Mouse (Mus musculus): Measurements from ENCODE around the gene Plekhm3. TPM values are rescaled to one million over a fixed set of nuclear protein-coding genes. Genes with fewer than 3 reads are reported as not detected.

The Plekhm3 gene
- 100 to 1,000 TPM in 1 of 2 experiments, 10 to 100 TPM in 1; 96.6 to 102 TPM for total RNA-seq (2023)

GRCm38 (mm10) chr1:64956479-64956961 is at the start of gene Plekhm3:
TSS of gene Plekhm3 (minus strand) at chr1:64956824.

DNA sequence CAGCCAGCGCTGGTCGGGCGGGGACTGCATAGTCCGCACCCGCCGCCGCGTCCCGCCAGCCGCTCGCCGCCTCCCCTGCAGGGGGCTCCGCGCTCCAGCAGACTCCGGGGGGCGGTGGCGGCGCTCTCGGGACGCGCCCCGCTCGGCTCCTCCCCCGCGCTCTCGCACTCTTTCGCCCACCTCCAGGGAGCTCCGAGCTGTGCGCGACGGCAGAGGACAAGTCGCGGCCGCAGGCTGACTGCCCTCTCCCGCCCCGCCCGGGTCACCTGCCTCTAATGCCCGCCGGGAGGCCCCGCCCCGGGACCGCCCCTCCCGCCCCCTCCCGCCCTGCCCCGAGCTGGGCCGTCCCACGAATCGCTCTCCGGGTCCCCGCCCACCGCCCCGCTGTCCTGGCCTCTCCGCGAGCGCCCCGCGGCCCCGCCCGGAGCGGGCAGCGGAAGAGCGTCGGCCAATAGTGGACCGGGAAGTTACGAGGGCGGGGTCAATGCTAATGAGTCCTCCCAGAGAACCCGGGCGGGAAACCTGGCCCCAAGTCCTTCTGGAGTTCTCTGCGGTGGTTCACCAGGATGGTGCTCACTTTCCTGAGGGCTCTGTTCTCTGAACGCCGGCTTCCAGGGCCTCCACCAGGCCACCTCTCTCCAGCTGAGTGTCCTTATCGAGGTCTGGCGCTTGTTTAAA is 219.0 kb downstream of the Plekhm3 start, which contains the start of gene Fzd5:
TSS of gene Fzd5 (minus strand) at position 250 of the 678 bp plus-strand sequence.

Other genes starting within 250 kb of the Plekhm3 start
- gene Fzd5, start 219.1 kb downstream of the Plekhm3 start, total RNA-seq (2023) = 1 to 10 TPM; 7.3 to 8.0 TPM
- not detected for gene Akr1cl, start 75.9 kb upstream of the Plekhm3 start, total RNA-seq (2023)
- gene Cryge, start 94.3 kb upstream of the Plekhm3 start, total RNA-seq (2023) = not detected
- gene Crygd, start 106.6 kb upstream of the Plekhm3 start, total RNA-seq (2023) = not detected
- gene Crygc, start 116.9 kb upstream of the Plekhm3 start, total RNA-seq (2023) = not detected
- gene Crygb, start 125.5 kb upstream of the Plekhm3 start, total RNA-seq (2023) = not detected
- not detected for gene Cryga, start 146.5 kb upstream of the Plekhm3 start, total RNA-seq (2023)
- not detected for gene Gm28845, start 162.7 kb upstream of the Plekhm3 start, total RNA-seq (2023)
- gene D630023F18Rik, start 166.4 kb upstream of the Plekhm3 start, total RNA-seq (2023) = not detected
- 1 to 10 TPM; 6.7 to 7.2 TPM for gene Idh1, start 229.7 kb upstream of the Plekhm3 start, total RNA-seq (2023)
- 10 to 100 TPM; 60.4 to 66.7 TPM for gene Pikfyve, start 229.9 kb upstream of the Plekhm3 start, total RNA-seq (2023)

All from B cell, adult 67 days (primary cell).